In genomic region chr4:139310171-139310898, GRCm38 (mm10) we compare ENCODE assay signal across 8 mouse cellular contexts. TPM values are rescaled to one million over a fixed set of nuclear protein-coding genes. Genes with fewer than 3 reads are reported as not detected.
DNase-seq lines count a peak whose midpoint lies in the region; ATAC-seq and TF ChIP-seq lines count a peak whose summit lies in the region.

Gene Pqlc2 (minus strand): TSS chr4:139310708.
Gene Akr7a5 (plus strand): TSS chr4:139310744.

- TF ChIP-seq POLR2A in CH12.LX (IDR thresholded peaks at IDR 0.05; ENCODE audit: low read depth, low read length): peak; percentile 96

- H3K9ac ChIP-seq in CH12.LX (ENCODE audit: insufficient read depth, low read depth): peak within 1 kb of the TSS; percentile 39
- peak within 1 kb of the TSS; percentile 90 for H3K9ac ChIP-seq in forebrain, embryonic 11.5 days (ENCODE audit: low read length)
- peak within 1 kb of the TSS; percentile 96 for H3K9ac ChIP-seq in heart, embryonic 16.5 days (ENCODE audit: low read length)
- H3K9ac ChIP-seq in liver, embryonic 15.5 days: peak within 1 kb of the TSS; percentile 82
- H3K9ac ChIP-seq in neural tube, embryonic 12.5 days: peak within 1 kb of the TSS; percentile 90

- in situ Hi-C loops in CH12.LX (cut with MboI; ENCODE audit: low pct_ligation_motif_present, low pct_unique_long_range_greater_than_20kb, low sequenced_read_pairs): no loop called here

- H3K27ac ChIP-seq in CH12.LX (ENCODE audit: insufficient read depth, low read depth): no peak within 1 kb of the TSS
- H3K27ac ChIP-seq in forebrain, embryonic 11.5 days (ENCODE audit: low read depth, low read length): no peak within 1 kb of the TSS
- peak within 1 kb of the TSS; percentile 73 for H3K27ac ChIP-seq in heart, embryonic 16.5 days (ENCODE audit: low read length)
- H3K27ac ChIP-seq in liver, embryonic 15.5 days (replicated peaks): peak within 1 kb of the TSS; percentile 81
- H3K27ac ChIP-seq in neural tube, embryonic 12.5 days: peak within 1 kb of the TSS; percentile 42; the same call in 1 of the 2 replicates

- peaks cover 8% of the 10 kb centered on the region for H3K27me3 ChIP-seq in CH12.LX (replicated peaks)
- no peaks in the 10 kb centered on the region for H3K27me3 ChIP-seq in forebrain, embryonic 11.5 days (ENCODE audit: control insufficient read depth, insufficient read depth, low read length)
- peaks cover 2% of the 10 kb centered on the region; the same call in 1 of the 2 replicates for H3K27me3 ChIP-seq in heart, embryonic 16.5 days (ENCODE audit: control insufficient read depth, insufficient read depth, low read length)
- no peaks in the 10 kb centered on the region for H3K27me3 ChIP-seq in liver, embryonic 15.5 days
- H3K27me3 ChIP-seq in neural tube, embryonic 12.5 days (replicated peaks): no peaks in the 10 kb centered on the region

- H3K4me2 ChIP-seq in CH12.LX (ENCODE audit: insufficient read depth, low read depth, poor library complexity, severe bottlenecking): peak within 1 kb of the TSS; percentile 98
- peak within 1 kb of the TSS; percentile 92 for H3K4me2 ChIP-seq in forebrain, embryonic 11.5 days (ENCODE audit: low read depth, low read length, severe bottlenecking)
- H3K4me2 ChIP-seq in heart, embryonic 16.5 days (ENCODE audit: low read depth, low read length): peak within 1 kb of the TSS; percentile 99
- peak within 1 kb of the TSS; percentile 100 for H3K4me2 ChIP-seq in liver, embryonic 15.5 days
- H3K4me2 ChIP-seq in neural tube, embryonic 12.5 days (replicated peaks): peak within 1 kb of the TSS; percentile 99

- peak within 1 kb of the TSS; percentile 65 to 84 (median 83) for H3K4me3 ChIP-seq in CH12.LX (replicated peaks in 1 of 3; ENCODE audit: low read depth in 2 of 3, low read length in 2 of 3, poor library complexity in 1 of 3)
- peak within 1 kb of the TSS; percentile 85 for H3K4me3 ChIP-seq in forebrain, embryonic 11.5 days (ENCODE audit: low read depth, low read length)
- H3K4me3 ChIP-seq in heart, embryonic 16.5 days (ENCODE audit: low read length): peak within 1 kb of the TSS; percentile 93
- peak within 1 kb of the TSS; percentile 74 for H3K4me3 ChIP-seq in liver, embryonic 15.5 days (replicated peaks)
- peak within 1 kb of the TSS; percentile 90 for H3K4me3 ChIP-seq in neural tube, embryonic 12.5 days

- no peak for TF ChIP-seq EP300 in CH12.LX (IDR thresholded peaks at IDR 0.05; ENCODE audit: low read length)

- DNase-seq in CH12.LX (ENCODE audit: extremely low read depth): peak; percentile 84
- DNase-seq in c-Kit-positive CD71-positive TER-119-negative erythroid progenitor cells, embryonic 14.5 days (ENCODE audit: low read depth): peak; percentile 86
- peak; percentile 98 for DNase-seq in forebrain, embryonic 11.5 days (ENCODE audit: low spot score)
- DNase-seq in kidney, postnatal 36 days: peak; percentile 98 to 99
- peak; percentile 84 for DNase-seq in telencephalon, adult 2 months (ENCODE audit: low read depth, low spot score)

- no peaks in the 10 kb centered on the region for H3K79me2 ChIP-seq in CH12.LX (replicated peaks; ENCODE audit: control insufficient read depth, extremely low read depth, insufficient read depth, poor library complexity, severe bottlenecking)

- dilution Hi-C loops in CH12.LX (cut with MboI; ENCODE audit: extremely low pct_ligation_motif_present, extremely low pct_unique_long_range_greater_than_20kb, low sequenced_read_pairs): no loop called here

- peaks cover 37 to 72% of the 10 kb centered on the region in 2 experiments for H3K4me1 ChIP-seq in CH12.LX (ENCODE audit: control insufficient read depth in 1 of 2, insufficient read depth in 2 of 2)
- peaks cover 11% of the 10 kb centered on the region; the same call in 1 of the 2 replicates for H3K4me1 ChIP-seq in forebrain, embryonic 11.5 days (replicated peaks; ENCODE audit: control insufficient read depth, insufficient read depth, low read length)
- peaks cover 17% of the 10 kb centered on the region for H3K4me1 ChIP-seq in heart, embryonic 16.5 days (ENCODE audit: control insufficient read depth, insufficient read depth, low read length)
- peaks cover 44% of the 10 kb centered on the region for H3K4me1 ChIP-seq in liver, embryonic 15.5 days (replicated peaks)
- peaks cover 20% of the 10 kb centered on the region for H3K4me1 ChIP-seq in neural tube, embryonic 12.5 days

- WGBS in forebrain, embryonic 11.5 days: under 1% methylated on average over 54 of the region's 63 CpGs
- WGBS in heart, embryonic 16.5 days: under 1% methylated on average over 62 of the region's 63 CpGs
- WGBS in liver, embryonic 15.5 days (ENCODE audit: insufficient replicate concordance): under 1% methylated on average over 63 of the region's 63 CpGs
- WGBS in neural tube, embryonic 12.5 days: under 1% methylated on average over 62 of the region's 63 CpGs

- peaks cover 0 to 23% of the 10 kb centered on the region in 2 experiments for H3K36me3 ChIP-seq in CH12.LX (replicated peaks in 1 of 2; ENCODE audit: control insufficient read depth in 1 of 2, insufficient read depth in 1 of 2, low read length in 1 of 2)
- H3K36me3 ChIP-seq in forebrain, embryonic 11.5 days (ENCODE audit: control insufficient read depth, insufficient read depth, low read length): no peaks in the 10 kb centered on the region
- H3K36me3 ChIP-seq in heart, embryonic 16.5 days (ENCODE audit: control insufficient read depth, insufficient read depth): 0 out of 2 replicates have a peak, but pooled peaks cover 6% of the 10 kb centered on the region
- H3K36me3 ChIP-seq in liver, embryonic 15.5 days (replicated peaks): peaks cover 6% of the 10 kb centered on the region; the same call in 1 of the 2 replicates
- H3K36me3 ChIP-seq in neural tube, embryonic 12.5 days: peaks cover 19% of the 10 kb centered on the region

- no peak for TF ChIP-seq CTCF in CH12.LX (conservative IDR thresholded peaks at IDR 0.05 in 1 of 2, IDR thresholded peaks at IDR 0.05 in 1 of 2; ENCODE audit: low read depth in 2 of 2, low read length in 2 of 2)

- ATAC-seq in forebrain, embryonic 11.5 days (replicated peaks; ENCODE audit: low FRiP score): peak; percentile 90
- peak; percentile 93 for ATAC-seq in heart, embryonic 16.5 days (replicated peaks; ENCODE audit: extremely low read depth, insufficient read depth, low FRiP score)
- peak; percentile 81 for ATAC-seq in liver, embryonic 15.5 days (ENCODE audit: insufficient read depth)
- peak; percentile 85 for ATAC-seq in neural tube, embryonic 12.5 days (ENCODE audit: low FRiP score, low read depth)

- no peaks in the 10 kb centered on the region for H3K9me3 ChIP-seq in CH12.LX (replicated peaks; ENCODE audit: low read length)
- no peaks in the 10 kb centered on the region for H3K9me3 ChIP-seq in forebrain, embryonic 11.5 days (ENCODE audit: control insufficient read depth, low read length)
- H3K9me3 ChIP-seq in heart, embryonic 16.5 days (replicated peaks; ENCODE audit: control insufficient read depth, low read length): no peaks in the 10 kb centered on the region
- no peaks in the 10 kb centered on the region for H3K9me3 ChIP-seq in liver, embryonic 15.5 days (replicated peaks)
- no peaks in the 10 kb centered on the region for H3K9me3 ChIP-seq in neural tube, embryonic 12.5 days

- TF ChIP-seq RAD21 in CH12.LX (IDR thresholded peaks at IDR 0.05; ENCODE audit: low read depth, low read length): no peak

TF ChIP-seq in CH12.LX, 34 proteins besides CTCF, POLR2A, EP300 and RAD21 (continues in another document):
- TF ChIP-seq MYC (IDR thresholded peaks at IDR 0.05; ENCODE audit: low read depth, low read length) (no peak), SMC3 (IDR thresholded peaks at IDR 0.05; ENCODE audit: low read depth, low read length) (no peak), POLR2AphosphoS2 (IDR thresholded peaks at IDR 0.05; ENCODE audit: low read depth, low read length) (peak; percentile 34; the same call in 1 of the 2 replicates), HCFC1 (IDR thresholded peaks at IDR 0.05; ENCODE audit: low read depth, low read length) (peak; percentile 30; the same call in 1 of the 2 replicates), USF1 (IDR thresholded peaks at IDR 0.05; ENCODE audit: low read depth, low read length) (peak; percentile 84), NELFE (IDR thresholded peaks at IDR 0.05; ENCODE audit: low read depth, low read length) (peak; percentile 92), MXI1 (IDR thresholded peaks at IDR 0.05; ENCODE audit: low read depth, low read length) (peak; percentile 88), MAX (IDR thresholded peaks at IDR 0.05; ENCODE audit: low read length) (peak; percentile 56; the same call in 1 of the 2 replicates), ZKSCAN1 (IDR thresholded peaks at IDR 0.05; ENCODE audit: borderline replicate concordance, low read depth, low read length) (no peak), IRF4 (IDR thresholded peaks at IDR 0.05; ENCODE audit: low read depth, low read length) (no peak; the same call in 1 of the 2 replicates), TCF12 (IDR thresholded peaks at IDR 0.05; ENCODE audit: low read depth, low read length) (peak; percentile 67), SIN3A (IDR thresholded peaks at IDR 0.05; ENCODE audit: low read length) (peak; percentile 22; the same call in 1 of the 2 replicates), TBP (conservative IDR thresholded peaks at IDR 0.05; ENCODE audit: low read depth, low read length) (peak; percentile 52; the same call in 1 of the 2 replicates), ZMIZ1 (IDR thresholded peaks at IDR 0.05; ENCODE audit: low read depth, low read length) (peak; percentile 82; the same call in 1 of the 2 replicates), GABPA (IDR thresholded peaks at IDR 0.05; ENCODE audit: insufficient replicate concordance, low read depth, low read length) (no peak), KAT2A (IDR thresholded peaks at IDR 0.05; ENCODE audit: insufficient replicate concordance, low read length) (no peak)

RNA-seq across cellular contexts. Expression of gene Pqlc2, which starts in this region (rescaled TPM):
- total RNA-seq in CH12.LX (2012; rRNA removed) (6.2 and 7.1 TPM in 2 replicates), CH12.LX (2014; rRNA removed) (6.5 and 6.8 TPM in 2 replicates)
- 7.4 and 8.1 TPM in 2 replicates for polyA plus RNA-seq in CH12.LX (2012; ENCODE audit: insufficient read length, low read depth)
- polyA plus RNA-seq in forebrain, embryonic 11.5 days (2014; fragmentation: Nextera tagmentation; extraction: Ambion mirVana): 11.4 and 16.4 TPM in 2 replicates
- polyA plus RNA-seq in heart, embryonic 16.5 days (2015; fragmentation: Nextera tagmentation; extraction: Ambion mirVana): 8.9 and 9.3 TPM in 2 replicates
- 12.7 and 15.2 TPM in 2 replicates for polyA plus RNA-seq in liver, embryonic 15.5 days (2015; fragmentation: Nextera tagmentation; extraction: Ambion mirVana)
- polyA plus RNA-seq in neural tube, embryonic 12.5 days (2016; fragmentation: Nextera tagmentation; extraction: Ambion mirVana): 12.7 and 14.2 TPM in 2 replicates

RNA-seq across cellular contexts. Expression of gene Akr7a5, which starts in this region (rescaled TPM):
- total RNA-seq in CH12.LX (2012; rRNA removed) (30.4 and 37.7 TPM in 2 replicates), CH12.LX (2014; rRNA removed) (16.7 and 24.2 TPM in 2 replicates)
- polyA plus RNA-seq in CH12.LX (2012; ENCODE audit: insufficient read length, low read depth): 27.0 and 27.7 TPM in 2 replicates
- polyA plus RNA-seq in forebrain, embryonic 11.5 days (2014; fragmentation: Nextera tagmentation; extraction: Ambion mirVana): 97.4 and 103 TPM in 2 replicates
- polyA plus RNA-seq in heart, embryonic 16.5 days (2015; fragmentation: Nextera tagmentation; extraction: Ambion mirVana): 72.1 and 74.5 TPM in 2 replicates
- polyA plus RNA-seq in liver, embryonic 15.5 days (2015; fragmentation: Nextera tagmentation; extraction: Ambion mirVana): 48.3 and 57.1 TPM in 2 replicates
- polyA plus RNA-seq in neural tube, embryonic 12.5 days (2016; fragmentation: Nextera tagmentation; extraction: Ambion mirVana): 62.8 and 64.7 TPM in 2 replicates

Comparison
In these comparisons a context has a peak if more than half of its experiments do, and no peak if none do; other contexts are left out.
1. H3K27ac ChIP-seq: peak in heart, embryonic 16.5 days (single experiment), liver, embryonic 15.5 days (single experiment) and neural tube, embryonic 12.5 days (single experiment); none in CH12.LX (single experiment) and forebrain, embryonic 11.5 days (single experiment).
2. H3K9ac ChIP-seq: peak in every context shown above with its lines; median percentile 96 in heart, embryonic 16.5 days; 90 in forebrain, embryonic 11.5 days; 90 in neural tube, embryonic 12.5 days; 82 in liver, embryonic 15.5 days; 39 in CH12.LX.
3. Peak in every context shown above with its lines, with median percentiles within 50 percentile points of each other: DNase-seq, H3K4me2 ChIP-seq, H3K4me3 ChIP-seq and ATAC-seq.